Mouse (Mus musculus) adrenal gland, postnatal 14 days (tissue): Measurements from ENCODE around the gene Rasal1. TPM values are rescaled to one million over a fixed set of nuclear protein-coding genes. Genes with fewer than 3 reads are reported as not detected.
A peak's percentile ranks its signal among the peaks of the same experiment; 100 is the strongest.

Experiments
- DNase-seq: peaks from one replicate; pipeline ENCODE4 v3.0.0; 2021; ENCODE audit warnings: mixed read lengths
- long read RNA-seq, 2 experiments: library from polyadenylated mRNA; stranded (forward); transcript quantifications; one replicate each; pipeline ENCODE4 v2.0.0; 2021
- total RNA-seq: library from RNA; stranded (reverse); gene quantifications from 2 replicates; pipeline ENCODE4 v1.2.3, GENCODE M21; 2021

Gene Rasal1
- 8.3 and 13.1 TPM in 2 replicates for total RNA-seq
- long read RNA-seq, experiment 1, transcript Rasal1-205 (21 exons, 3,251 nt) = major isoform, 9 of 23 reads
- long read RNA-seq, experiment 1, partial matches to known transcripts = 2 of 23 reads
- long read RNA-seq, experiment 1, other reads (novel, unspliced or antisense) = 12 of 23 reads
- long read RNA-seq, experiment 2, partial matches to known transcripts = 2 of 6 reads
- long read RNA-seq, experiment 2, other reads (novel, unspliced or antisense) = 1 of 6 reads

DNA sequence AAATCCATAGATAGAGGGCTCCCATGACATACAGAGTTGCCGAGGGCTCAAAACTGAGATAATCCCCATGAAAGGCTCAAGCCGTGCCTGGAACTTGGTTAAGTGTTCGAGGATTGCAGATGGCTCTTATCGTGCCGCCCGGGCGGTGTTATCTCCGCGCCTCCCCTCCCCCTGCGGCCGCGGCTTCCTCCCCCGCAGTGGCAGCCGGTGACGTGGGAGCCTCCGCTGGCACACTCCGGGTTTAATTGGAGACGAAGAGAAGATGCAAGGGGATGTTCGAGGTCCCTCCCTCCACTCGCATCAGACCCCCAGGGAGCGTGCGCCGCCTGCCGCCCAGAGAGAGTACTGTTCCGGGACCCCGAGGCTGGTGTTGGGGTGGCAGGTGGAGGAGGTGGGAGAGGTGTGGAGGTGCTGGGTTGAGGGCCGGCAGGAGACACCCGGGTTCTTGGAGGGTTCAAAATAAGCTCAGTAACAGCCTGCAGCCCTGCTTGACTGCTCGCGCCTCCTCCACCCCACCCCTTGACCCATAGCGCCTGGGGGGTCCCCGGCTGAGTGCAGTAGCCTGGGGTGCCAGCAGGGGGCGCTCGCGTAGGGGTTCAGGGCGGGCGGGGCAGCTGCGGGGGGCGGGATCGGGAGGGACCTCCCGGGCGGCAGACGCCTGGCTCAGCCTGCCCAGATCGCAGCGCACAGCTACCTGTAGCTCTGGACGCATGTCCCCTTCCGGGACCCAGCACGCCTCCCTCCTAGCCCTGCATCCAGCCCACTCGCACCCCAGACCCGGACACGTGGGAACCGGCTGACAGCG is at the start of gene Rasal1:
Rasal1 (plus strand) TSS at position 244 of the 805 bp plus-strand sequence.
- peak; percentile 87 for DNase-seq

DNA sequence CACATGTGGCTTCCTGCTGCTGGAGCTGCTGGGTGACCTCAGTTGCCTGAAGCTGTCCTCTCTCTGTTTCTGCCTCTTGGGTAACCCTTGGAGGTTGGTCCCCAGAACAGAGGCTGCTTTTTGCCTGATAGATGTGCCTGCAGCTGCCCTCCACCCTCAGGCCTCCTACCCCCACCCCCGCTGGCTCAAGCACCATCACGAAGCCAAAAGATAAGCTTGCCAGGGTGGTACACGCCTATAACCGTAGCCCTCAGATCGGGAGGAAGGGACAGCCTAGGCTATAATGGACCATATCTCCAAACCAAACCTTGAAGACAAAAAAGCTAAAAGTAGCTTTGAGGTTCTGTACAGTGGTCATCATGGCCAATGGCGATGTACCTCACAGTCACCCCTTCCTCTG is 49.0 kb upstream of the Rasal1 start:
- no peak for DNase-seq

DNA sequence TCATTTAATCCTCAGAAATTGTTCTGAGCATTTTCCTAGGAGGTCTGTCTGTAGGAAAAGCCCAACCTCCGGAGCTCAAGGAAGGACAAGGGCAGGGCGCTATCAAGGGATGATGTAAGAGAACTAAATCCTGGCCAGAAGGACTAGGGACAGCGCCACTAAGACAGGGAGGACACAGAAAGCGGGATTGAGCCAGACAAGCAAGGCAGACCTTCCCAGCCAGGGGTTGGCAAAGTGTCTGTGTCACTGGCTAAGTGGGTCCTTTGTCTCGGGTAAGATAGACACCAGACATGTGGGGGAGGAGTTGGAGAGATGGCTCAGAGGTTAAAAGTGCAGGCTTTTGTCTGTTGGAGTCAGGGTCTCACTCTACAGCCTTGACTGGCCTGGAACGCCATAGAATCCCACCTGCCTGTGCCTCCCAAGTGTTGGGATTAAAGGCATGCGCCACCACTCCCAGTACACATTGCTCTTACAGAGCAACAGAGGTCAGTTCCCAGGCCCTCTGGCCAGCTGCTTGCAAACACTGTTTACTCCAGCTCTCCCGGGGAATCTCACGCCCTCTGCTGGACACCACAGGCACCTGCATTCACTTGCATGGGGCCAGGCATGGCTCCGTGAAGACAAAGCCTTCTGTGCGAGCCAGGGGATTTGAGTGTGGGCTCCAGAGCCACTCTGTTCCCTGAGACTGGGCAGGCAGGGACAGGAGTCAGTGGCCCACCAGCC is 47.5 kb upstream of the Rasal1 start:
- peak; percentile 72 for DNase-seq

DNA sequence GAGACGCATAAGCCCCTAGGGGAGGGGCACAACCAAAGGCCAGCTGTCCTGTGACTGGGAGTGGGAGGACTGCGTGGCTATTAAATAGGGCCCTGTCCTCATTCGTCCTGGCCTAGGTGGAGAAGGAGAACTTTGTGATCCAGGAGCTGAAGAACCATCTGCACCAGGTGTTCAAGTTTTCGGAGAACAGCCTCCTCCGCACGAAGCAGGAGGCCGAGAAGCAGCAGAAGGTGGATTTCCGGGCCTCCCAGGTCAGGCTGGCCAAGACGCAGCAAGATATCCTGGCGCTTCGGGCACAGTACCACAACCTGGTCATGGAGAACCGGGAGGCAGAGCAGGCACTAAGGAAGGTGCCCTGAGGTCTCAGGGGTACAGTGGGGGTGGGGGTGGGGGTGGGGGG is 46.4 kb upstream of the Rasal1 start:
- DNase-seq = no peak

DNA sequence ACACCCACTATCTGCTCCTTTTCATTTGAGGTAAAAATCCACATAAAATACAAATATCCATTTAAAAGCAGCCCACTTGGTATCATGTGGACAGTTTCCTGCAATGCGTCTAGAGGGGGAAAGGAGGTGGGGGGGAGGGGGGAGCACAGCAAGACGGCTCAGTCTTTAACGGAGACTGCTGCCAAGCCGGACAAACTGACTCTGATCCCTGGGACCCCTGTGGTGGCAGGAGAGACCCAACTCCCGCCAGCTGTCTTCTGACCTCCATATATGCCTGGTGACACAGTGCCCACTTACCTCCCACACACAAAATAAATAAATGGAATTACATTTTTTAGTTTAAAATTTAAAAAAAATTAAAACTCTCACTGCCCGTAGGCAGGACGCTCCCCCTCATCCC is 45.1 kb upstream of the Rasal1 start:
- DNase-seq = no peak

DNA sequence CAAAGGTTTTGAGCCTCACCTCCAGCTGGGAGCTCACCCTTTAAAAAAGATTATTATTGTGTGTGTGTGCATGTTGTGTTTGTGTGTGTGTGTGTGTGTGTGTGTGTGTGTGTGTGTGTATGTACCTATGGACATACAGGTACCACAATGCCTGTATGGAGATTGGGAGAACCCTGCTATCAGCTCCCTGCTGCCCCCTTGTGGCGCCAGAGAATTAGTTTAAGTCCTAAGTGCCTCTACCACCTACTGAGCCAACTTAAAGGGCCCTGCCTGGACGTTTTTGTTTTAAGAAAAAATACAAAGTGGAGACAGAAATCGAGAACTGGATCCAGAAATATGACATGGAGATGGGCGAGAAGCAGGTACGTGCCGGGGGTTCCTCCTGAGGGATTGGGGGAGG is 43.8 kb upstream of the Rasal1 start:
- peak; percentile 90 for DNase-seq

DNA sequence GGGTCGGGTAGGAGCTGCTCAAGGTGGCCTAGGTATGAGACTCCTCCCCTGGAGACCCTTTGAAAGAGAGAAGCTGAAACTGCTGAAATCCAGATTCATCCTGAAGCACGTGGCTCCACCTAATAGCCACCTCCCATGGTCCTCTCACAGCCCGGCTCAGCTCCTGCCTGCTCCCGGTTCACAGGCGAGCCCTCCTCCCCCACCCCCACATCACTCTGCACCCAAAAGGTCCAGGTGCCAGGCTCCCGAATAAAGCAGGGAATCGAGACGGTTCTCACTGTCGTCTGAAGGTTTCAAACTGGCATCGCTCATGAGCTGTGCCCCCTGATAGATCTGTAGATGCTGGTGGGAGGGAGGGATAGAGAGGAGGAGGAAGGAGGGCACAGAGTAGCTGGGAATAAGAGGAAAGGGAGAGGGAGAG is 43.4 kb upstream of the Rasal1 start:
- no peak for DNase-seq

DNA sequence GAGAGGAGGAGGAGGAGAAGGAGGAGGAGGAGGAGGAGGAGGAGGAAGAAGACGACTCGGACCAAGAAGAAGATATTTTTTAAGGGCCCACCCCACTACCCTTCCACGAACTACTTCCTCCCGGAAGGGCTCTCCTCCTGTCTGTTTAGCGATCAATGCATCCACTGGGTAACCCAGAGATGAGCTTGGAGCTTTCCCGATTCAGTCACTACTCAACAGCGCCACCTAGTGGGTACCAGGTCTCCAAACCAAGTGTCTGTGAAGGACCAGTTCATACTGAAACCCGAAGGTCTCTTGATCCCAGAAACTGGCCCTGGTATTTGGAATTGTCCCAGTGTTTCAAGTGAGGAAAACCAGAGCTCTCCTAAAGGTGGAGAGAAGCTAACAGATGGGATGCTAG is 42.9 kb upstream of the Rasal1 start:
- DNase-seq = peak; percentile 95

DNA sequence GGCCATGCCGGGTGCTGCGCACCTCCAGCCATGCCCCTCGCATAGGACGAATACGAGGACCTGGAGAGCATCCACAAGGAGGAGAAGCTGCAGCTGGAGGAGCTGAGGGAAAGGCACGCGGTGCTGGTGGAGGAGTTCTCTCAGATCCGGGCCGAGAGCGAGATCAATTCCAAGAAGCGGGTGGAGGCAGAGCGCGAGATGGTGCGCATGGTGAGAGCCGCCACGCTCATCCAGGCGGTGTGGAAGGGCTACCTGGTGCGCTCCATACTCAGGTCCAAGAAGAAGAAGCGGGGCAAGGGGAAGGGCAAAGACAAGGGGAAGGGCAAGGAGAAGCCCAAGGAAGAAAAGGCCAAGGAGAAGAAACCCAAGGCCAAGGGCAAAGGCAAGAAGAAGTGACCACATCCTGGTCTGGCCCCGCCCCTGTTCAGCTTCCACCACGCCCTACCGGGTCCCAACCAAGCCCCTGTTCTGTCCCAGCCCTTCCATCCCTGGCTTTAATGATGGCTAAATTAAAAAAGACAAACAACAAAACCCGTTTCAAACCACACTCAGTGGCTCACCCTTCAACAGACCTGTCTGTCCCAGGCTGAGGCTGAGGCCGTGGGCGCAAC is 41.9 kb upstream of the Rasal1 start:
- DNase-seq = peak; percentile 11

DNA sequence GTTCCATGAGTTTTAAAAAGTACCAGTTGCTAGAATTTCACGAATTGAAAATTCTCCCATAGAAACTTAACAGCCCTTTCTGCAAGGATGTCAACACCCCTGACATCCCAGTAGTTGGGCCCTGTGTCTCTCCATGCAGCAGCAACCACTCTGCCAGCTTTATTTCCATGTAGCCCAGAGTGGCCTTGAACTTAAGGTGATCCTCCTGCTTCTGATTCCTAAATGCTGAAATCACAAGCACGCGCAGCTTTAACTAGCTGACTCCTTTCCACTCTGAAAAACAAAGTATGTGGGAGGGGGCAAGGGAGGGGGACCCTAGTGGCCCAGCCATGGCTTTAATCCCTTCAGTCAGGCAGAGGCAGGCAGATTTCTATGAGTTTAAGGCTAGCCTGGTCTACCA is 41.3 kb upstream of the Rasal1 start:
- DNase-seq = no peak

DNA sequence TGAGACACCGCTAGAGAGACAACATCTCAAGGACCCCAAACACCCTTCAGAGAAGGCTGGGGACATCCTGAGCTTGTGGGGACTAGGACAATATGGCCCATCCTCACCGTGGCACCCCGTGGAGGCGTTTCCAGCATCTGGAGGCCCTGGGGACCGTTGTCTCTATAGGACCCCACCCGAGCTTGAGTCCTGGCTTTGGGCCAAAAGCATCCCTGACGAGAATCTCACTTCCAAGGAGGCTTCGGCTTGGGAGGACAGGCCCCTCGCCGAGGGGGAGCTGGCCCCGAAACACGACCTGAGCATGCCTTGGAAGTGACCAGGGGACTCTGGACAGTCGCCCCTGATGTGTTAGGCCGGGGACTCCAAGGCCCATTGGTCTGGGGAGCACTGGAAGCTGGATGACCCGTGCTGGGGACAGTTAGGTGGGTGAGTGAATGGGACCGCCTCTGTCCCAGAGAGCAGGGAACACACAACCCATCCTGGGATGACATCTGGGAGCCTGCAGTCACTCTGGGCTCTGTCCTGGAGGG is 39.3 kb upstream of the Rasal1 start:
- DNase-seq = no peak

DNA sequence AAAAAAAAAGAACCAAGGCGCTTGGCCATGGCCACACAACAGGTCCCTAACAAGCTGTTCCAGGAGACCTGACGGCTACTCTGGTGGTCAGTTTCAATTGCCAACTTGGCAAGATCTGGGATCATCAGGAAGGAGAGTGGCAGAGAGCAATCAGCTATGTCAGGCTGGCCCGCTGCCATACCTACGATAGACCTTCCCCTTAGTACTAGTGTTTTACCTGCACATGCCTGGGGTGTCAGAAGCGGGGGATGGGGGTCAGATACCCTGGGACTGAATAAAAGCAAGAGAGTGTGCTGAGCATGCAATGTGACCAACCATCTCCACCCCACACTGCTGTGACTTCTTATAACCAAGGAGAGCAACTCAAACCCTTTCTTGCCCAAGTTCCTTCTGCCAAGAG is 37.7 kb upstream of the Rasal1 start:
- no peak for DNase-seq

DNA sequence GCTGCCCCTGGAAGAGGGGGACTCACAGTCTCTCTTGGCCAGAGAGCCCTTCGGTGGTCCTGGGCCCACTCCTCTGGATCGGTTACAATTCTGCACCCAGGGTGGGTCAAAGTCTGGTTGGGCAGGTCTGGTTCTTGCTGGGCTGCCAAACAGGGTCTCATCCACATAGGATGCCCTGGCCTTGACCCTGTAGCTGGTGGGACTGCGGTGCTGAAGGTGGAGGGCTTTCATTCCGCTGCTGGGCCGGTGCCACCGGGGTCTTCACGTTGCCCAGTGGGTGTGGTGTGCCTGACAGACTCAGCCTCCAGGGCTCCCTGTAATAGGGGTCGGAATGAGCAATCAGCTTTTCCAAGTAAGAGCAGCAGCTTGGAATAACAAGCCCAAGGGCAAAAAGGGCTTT is 37.2 kb upstream of the Rasal1 start:
- DNase-seq = no peak

DNA sequence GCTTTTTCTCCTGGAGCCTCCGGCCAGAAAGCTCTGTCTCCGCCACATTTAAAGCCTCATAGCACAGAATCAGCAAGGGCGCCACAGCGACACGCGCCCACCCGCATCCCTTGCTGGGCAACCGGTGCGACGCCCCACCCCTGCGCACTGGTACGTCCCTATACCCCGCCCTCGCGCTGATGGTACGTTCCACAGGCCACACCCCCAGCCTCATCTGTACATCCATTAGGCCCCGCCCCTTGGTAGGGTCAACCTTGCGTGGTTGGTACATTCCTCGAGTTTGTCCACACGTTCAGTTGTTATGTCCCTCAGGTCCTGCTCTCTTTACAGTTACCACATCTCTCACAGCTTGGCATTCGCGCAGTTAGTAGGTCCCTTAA is 36.2 kb upstream of the Rasal1 start, which contains the start of the genes Rita1 and Ddx54:
Rita1 (minus strand) TSS at position 148 of the 380 bp plus-strand sequence.
Ddx54 (plus strand) TSS at position 298 of the 380 bp plus-strand sequence.
- peak; percentile 97 for DNase-seq

DNA sequence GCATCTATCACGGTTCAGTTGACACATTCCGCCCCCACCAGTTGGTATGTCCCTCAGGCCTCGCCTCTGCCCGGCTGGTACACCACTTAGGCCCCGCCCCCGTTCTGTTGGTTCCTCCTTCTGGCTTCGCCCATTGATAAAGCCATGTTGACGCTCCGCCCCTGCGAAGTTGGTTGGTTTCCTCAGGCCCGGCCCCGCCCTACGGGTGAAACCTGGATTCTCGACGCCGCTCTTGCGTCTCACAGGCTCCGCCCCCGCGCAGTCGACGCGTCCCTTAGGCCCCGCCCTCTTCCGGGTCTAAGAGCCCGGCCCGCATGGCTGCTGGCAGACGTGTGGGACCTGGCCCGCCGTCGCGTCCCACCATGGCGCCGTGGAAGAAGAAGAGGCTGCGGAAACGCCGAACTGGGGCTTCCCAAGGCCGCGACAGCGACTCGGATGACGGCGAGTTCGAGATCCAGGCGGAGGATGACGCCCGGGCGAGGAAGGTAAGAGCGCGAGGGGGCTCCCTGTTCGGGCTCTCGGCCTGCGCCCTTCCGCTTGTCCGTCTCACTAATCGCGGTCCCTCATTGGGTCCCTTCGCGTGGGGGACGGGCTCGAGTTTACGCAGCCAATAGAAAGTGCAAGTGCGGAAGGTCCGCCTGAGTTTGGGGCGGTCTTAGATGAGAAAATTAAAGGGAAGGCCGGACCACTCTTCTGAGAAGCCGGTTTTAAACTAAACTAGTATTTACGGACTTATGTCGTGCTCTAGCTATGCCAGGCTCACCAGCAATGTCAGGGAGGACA is 35.6 kb upstream of the Rasal1 start:
- peak; percentile 100 for DNase-seq

DNA sequence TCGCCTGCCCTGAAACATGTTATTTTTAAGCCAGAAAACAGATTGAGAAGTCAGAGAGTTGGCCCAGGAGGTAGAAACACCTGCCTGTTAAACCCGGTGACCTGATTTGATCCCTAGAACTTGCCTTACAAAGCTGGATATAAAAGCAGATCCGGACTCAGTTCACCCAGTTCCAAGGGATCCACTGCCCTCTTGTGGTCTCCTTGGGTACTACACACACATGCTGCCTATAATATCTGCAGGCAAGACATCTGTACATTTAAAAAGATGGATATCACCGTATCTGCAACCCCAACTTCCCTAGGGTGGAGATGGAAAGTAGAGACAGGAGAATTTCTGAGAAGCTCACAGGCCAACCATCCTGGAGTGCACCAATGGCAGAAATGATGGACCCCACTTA is 32.7 kb upstream of the Rasal1 start:
- DNase-seq = peak; percentile 55

DNA sequence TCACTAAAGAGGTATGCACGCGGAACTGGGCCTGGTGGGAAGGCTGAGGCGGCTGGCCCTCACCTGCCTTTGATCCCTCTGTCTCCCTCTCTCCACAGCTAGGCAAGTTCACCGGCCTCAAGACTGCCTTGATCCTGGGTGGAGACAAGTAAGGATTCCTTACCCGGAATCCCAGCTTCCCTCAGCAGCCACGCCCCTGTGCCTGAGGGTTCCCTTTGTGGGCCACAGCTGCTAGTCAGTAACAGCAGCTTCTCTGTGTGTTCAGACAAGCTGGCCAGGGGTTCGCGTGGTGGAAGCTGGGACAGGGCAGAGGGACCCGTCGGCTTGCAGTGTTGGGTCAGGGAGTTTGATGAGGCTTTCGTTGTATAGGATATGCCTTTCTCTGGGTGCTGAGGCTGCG is 29.8 kb upstream of the Rasal1 start:
- no peak for DNase-seq

DNA sequence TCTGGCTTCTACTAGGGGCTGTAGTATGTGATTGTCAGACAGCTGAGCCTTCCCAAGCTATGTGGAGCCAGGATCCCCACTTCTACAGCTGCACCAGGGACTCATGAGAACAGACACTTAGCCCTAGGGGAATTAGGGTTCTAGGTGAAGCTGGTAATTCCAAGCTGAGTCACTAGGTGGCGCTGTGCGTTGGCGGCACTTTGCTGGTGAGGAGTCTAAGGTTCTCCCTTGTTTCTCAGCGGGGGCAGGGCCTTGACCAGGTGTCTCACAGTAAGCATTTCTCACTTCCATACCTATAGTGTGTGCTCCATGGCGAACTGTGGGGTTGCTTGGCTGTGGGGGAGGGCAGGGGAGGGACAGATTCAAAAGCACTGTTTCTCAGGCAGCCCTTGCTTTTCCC is 29.4 kb upstream of the Rasal1 start:
- peak; percentile 75 for DNase-seq

DNA sequence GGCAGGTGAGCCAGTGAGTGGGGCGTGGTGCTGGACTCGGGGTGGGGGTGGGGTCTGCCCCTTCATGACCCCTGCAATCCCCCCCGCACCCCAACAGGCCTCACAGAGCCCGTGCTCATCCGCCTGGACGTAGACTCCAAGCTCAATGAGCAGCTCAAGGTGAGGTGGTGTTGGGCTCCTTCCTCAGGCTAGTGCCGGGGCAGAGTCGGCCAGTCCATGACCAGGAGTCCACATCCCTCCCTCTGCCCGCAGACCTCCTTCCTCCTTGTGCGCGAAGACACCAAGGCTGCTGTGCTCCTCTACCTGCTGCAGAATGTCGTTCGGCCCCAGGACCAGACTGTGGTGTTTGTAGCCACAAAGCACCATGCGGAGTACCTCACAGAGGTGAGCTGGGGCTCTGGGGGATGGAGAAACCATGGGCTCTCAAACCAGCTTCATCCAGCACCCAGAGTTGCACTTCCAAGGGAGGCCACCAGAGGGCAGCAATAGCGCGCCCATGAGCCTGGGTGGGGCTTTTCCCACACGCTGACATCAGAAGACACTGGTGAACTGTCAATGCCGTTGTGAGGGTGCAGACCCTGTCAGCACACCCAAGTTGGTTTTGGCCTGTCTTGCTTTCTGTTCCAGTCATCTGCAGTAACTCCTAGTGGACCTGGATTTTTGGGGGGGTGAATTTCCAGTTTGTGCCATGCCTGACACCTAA is 28.1 kb upstream of the Rasal1 start:
- peak; percentile 90 for DNase-seq

DNA sequence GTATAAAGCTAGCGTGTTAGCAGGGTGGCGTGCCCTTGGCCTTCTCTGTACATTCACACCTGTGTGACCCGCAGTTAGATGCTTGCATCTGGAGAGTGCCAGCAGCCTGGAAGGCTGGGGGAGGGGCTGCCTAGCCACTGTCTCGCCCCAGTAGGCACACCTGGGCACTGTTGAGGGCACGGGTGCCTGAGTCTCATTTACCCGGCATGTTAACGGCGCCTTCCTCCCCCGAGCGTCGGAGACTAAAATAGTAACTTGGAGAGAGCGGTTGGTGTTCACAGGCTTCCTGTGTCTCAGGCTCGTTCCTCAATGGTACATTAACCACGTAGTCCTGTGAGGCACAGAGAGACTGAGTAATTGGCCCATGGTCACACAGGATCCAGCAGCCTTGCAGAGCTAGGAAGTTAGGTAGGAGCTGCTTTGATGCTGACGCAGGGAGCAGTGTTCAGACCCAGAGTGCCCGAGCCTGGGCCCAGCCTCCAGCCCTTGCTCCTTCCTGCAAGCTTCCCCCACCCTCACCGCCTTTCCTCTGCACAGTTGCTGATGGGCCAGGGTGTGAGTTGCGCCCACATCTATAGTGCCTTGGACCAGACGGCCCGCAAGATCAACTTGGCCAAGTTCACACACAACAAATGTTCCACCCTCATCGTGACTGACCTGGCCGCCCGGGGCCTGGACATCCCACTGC is 27.4 kb upstream of the Rasal1 start:
- no peak for DNase-seq
